Mouse (Mus musculus): ENCODE results near the gene Spin1. TPM values are rescaled to one million over a fixed set of nuclear protein-coding genes. Genes with fewer than 3 reads are reported as not detected.
A peak's percentile ranks its signal among the peaks of the same experiment; 100 is the strongest.

The Spin1 gene
- polyA plus RNA-seq, 1 experiment from 2014 or later: 58.1 TPM

DNA sequence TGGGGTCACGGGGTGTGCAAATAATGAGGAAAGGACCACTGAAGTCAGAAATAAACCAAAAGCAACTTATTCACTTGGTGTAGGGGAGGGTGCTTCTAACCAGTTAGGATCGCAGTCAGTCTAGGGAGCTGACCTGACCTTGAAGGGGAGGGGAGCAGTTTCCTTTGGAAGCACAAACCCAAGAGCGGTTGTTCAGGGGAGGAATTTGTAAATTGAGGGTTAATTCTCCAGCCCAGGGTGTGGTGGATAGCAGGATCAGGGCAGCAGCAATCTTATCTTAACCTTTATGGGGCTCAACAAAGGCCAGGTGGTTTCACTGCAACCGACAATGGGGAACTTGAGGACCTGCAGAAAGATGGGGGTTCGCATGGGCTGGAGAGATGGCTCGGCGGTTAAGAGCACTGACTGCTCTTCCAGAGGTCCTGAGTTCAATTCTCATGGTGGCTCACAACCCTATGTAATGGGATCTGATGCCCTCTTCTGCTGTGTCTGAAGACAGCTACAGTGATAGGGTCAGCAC lies 5.4 kb upstream of the Spin1 start:
- no peak for ATAC-seq (ENCODE audit: insufficient number of reproducible peaks, insufficient read depth, low FRiP score, low read depth)
- Histone ChIP-seq H3K27me3 (ENCODE audit: control insufficient read depth, insufficient read depth, low read length) (no peaks in the 10 kb centered on the region), H3K4me1 (ENCODE audit: control insufficient read depth in 2 of 2, insufficient read depth in 2 of 2, low read length in 2 of 2) (peaks cover 4 to 6% of the 10 kb centered on the region in 2 experiments), H3K36me3 (ENCODE audit: control insufficient read depth, insufficient read depth, low read length) (no peaks in the 10 kb centered on the region), H3K9me3 (ENCODE audit: control insufficient read depth, low read length) (no peaks in the 10 kb centered on the region), H3K4me2 (ENCODE audit: low read length) (no peak overlapping the region), H3K4me3 (ENCODE audit: control insufficient read depth in 1 of 2, insufficient read depth in 1 of 2, low read depth in 1 of 2, low read length in 2 of 2) (no peak overlapping the region), H3K27ac (replicated peaks in 1 of 2; ENCODE audit: control insufficient read depth in 1 of 2, insufficient read depth in 1 of 2, low read depth in 2 of 2, low read length in 2 of 2) (no peak overlapping the region), H3K9ac (ENCODE audit: low read length) (no peak overlapping the region)
- 86% methylated on average over 7 of the region's 7 CpGs for WGBS

DNA sequence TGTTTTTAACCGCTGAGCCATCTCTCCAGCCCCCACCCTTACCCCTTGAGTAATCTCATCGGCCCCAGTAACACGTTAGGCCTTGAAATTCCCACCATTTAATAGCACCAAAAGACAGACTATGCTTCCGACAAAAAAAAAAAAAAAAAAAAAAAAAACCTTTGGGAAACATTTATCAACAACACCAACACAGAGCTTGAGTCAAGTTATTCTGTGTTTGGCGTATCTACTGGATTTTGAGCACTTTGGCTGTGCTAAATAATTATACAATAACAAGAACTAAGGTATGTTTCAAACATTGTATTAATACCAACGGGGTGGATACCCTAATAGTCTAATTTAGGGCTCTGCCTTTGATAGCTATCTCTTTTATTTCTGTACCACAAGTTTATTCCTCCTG lies 4.0 kb upstream of the Spin1 start:
- Histone ChIP-seq H3K27me3 (ENCODE audit: control insufficient read depth, insufficient read depth, low read length) (no peaks in the 10 kb centered on the region), H3K9ac (ENCODE audit: low read length) (no peak overlapping the region), H3K36me3 (ENCODE audit: control insufficient read depth, insufficient read depth, low read length) (no peaks in the 10 kb centered on the region), H3K4me1 (ENCODE audit: control insufficient read depth in 2 of 2, insufficient read depth in 2 of 2, low read length in 2 of 2) (peaks cover 4 to 6% of the 10 kb centered on the region in 2 experiments), H3K4me2 (ENCODE audit: low read length) (no peak overlapping the region), H3K27ac (replicated peaks in 1 of 2; ENCODE audit: control insufficient read depth in 1 of 2, insufficient read depth in 1 of 2, low read depth in 2 of 2, low read length in 2 of 2) (no peak overlapping the region), H3K4me3 (ENCODE audit: control insufficient read depth in 1 of 2, insufficient read depth in 1 of 2, low read depth in 1 of 2, low read length in 2 of 2) (no peak overlapping the region), H3K9me3 (ENCODE audit: control insufficient read depth, low read length) (no peaks in the 10 kb centered on the region)
- 90% methylated on average over 6 of the region's 6 CpGs for WGBS
- no peak for ATAC-seq (ENCODE audit: insufficient number of reproducible peaks, insufficient read depth, low FRiP score, low read depth)

GRCm38 (mm10) chr13:51099560-51100232 lies 984 bp upstream of the Spin1 start:
- 5% methylated on average over 26 of the region's 26 CpGs for WGBS
- peak overlapping the region in 1 of 2 experiments; percentile 91; a peak in 2 of 4 replicates for H3K27ac ChIP-seq (replicated peaks in 1 of 2; ENCODE audit: control insufficient read depth in 1 of 2, insufficient read depth in 1 of 2, low read depth in 2 of 2, low read length in 2 of 2)
- H3K4me3 ChIP-seq (ENCODE audit: control insufficient read depth in 1 of 2, insufficient read depth in 1 of 2, low read depth in 1 of 2, low read length in 2 of 2): peak overlapping the region; percentile 61 to 92
- H3K36me3 ChIP-seq (ENCODE audit: control insufficient read depth, insufficient read depth, low read length): no peaks in the 10 kb centered on the region
- peak overlapping the region; percentile 95 for H3K9ac ChIP-seq (ENCODE audit: low read length)
- peaks cover 12 to 14% of the 10 kb centered on the region in 2 experiments for H3K4me1 ChIP-seq (ENCODE audit: control insufficient read depth in 2 of 2, insufficient read depth in 2 of 2, low read length in 2 of 2)
- H3K27me3 ChIP-seq (ENCODE audit: control insufficient read depth, insufficient read depth, low read length): no peaks in the 10 kb centered on the region
- H3K4me2 ChIP-seq (ENCODE audit: low read length): peak overlapping the region; percentile 98
- H3K9me3 ChIP-seq (ENCODE audit: control insufficient read depth, low read length): peaks cover 3% of the 10 kb centered on the region; the same call in 1 of the 2 replicates
- no peak for ATAC-seq (ENCODE audit: insufficient number of reproducible peaks, insufficient read depth, low FRiP score, low read depth)

DNA sequence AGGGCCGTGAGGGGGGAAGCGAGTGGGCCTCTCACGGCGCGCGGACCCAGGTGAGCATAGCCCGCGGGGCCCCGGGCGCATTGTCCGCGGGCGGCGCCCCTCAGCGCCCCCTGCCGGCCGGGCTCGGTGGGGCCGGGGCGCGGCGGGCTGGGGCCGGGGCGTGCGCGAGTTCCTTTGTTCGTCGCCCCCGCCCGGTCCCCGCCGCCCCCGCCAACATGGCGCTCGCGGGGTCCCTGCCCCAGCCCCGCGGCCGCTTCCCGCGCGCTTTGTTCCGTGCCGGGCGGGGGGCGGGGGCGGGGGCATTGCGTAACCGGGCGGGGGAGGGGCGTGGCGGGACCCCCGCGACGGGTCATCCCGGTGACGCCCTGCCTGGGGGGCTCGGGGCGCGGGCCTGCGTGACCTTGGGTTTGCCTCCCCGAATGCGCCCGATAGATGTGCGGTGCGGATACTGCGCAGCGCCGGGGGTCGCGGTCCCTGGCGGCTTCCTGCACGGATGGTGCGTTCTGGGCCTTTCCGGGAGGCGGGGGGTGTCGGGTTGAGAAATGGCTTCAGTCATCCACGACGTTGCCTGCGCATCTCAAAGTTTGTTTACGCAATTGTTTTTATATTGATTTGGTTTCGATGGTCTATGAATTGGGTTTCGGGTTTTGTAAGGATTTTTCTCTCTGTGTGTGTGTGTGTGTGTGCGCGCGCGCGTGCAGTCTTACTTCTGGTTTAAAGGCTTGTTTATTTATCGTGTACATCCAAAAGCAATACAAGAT lies 516 bp downstream of the Spin1 start:
- WGBS: 1% methylated on average over 59 of the region's 89 CpGs
- no peaks in the 10 kb centered on the region for H3K27me3 ChIP-seq (ENCODE audit: control insufficient read depth, insufficient read depth, low read length)
- H3K9ac ChIP-seq (ENCODE audit: low read length): peak overlapping the region; percentile 95
- peaks cover 3% of the 10 kb centered on the region; the same call in 1 of the 2 replicates for H3K9me3 ChIP-seq (ENCODE audit: control insufficient read depth, low read length)
- H3K4me2 ChIP-seq (ENCODE audit: low read length): peak overlapping the region; percentile 98
- peak overlapping the region; percentile 82 to 91 for H3K27ac ChIP-seq (replicated peaks in 1 of 2; ENCODE audit: control insufficient read depth in 1 of 2, insufficient read depth in 1 of 2, low read depth in 2 of 2, low read length in 2 of 2)
- peak overlapping the region; percentile 92 to 97 for H3K4me3 ChIP-seq (ENCODE audit: control insufficient read depth in 1 of 2, insufficient read depth in 1 of 2, low read depth in 1 of 2, low read length in 2 of 2)
- ATAC-seq (ENCODE audit: insufficient number of reproducible peaks, insufficient read depth, low FRiP score, low read depth): peak; percentile 81
- H3K4me1 ChIP-seq (ENCODE audit: control insufficient read depth in 2 of 2, insufficient read depth in 2 of 2, low read length in 2 of 2): peaks cover 12 to 14% of the 10 kb centered on the region in 2 experiments
- H3K36me3 ChIP-seq (ENCODE audit: control insufficient read depth, insufficient read depth, low read length): no peaks in the 10 kb centered on the region

DNA sequence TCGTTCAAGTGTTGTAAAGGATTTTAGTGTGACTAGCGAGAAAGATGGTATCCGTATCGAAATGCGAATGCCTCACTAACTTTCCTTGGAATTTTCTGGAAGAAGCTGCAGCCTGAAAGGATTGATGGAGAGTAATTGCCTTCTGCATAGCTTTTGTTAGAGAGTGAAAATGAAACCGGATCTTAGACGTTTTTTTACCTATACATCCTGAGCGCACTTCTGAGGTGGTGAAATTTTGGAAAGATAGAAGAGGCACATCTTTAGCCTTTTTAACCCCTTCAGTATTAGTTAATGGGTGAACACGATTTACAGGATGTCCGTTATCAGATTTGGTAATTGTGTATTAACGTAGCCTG lies 1.1 kb downstream of the Spin1 start:
- WGBS: 27% methylated on average over 11 of the region's 11 CpGs
- Histone ChIP-seq H3K9ac (ENCODE audit: low read length) (peak overlapping the region; percentile 95), H3K9me3 (ENCODE audit: control insufficient read depth, low read length) (peaks cover 3% of the 10 kb centered on the region; the same call in 1 of the 2 replicates), H3K27ac (replicated peaks in 1 of 2; ENCODE audit: control insufficient read depth in 1 of 2, insufficient read depth in 1 of 2, low read depth in 2 of 2, low read length in 2 of 2) (peak overlapping the region; percentile 82 to 91), H3K4me1 (ENCODE audit: control insufficient read depth in 2 of 2, insufficient read depth in 2 of 2, low read length in 2 of 2) (peaks cover 12 to 14% of the 10 kb centered on the region in 2 experiments), H3K27me3 (ENCODE audit: control insufficient read depth, insufficient read depth, low read length) (no peaks in the 10 kb centered on the region), H3K4me3 (ENCODE audit: control insufficient read depth in 1 of 2, insufficient read depth in 1 of 2, low read depth in 1 of 2, low read length in 2 of 2) (peak overlapping the region; percentile 92 to 97), H3K36me3 (ENCODE audit: control insufficient read depth, insufficient read depth, low read length) (no peaks in the 10 kb centered on the region), H3K4me2 (ENCODE audit: low read length) (peak overlapping the region; percentile 98)
- no peak for ATAC-seq (ENCODE audit: insufficient number of reproducible peaks, insufficient read depth, low FRiP score, low read depth)

DNA sequence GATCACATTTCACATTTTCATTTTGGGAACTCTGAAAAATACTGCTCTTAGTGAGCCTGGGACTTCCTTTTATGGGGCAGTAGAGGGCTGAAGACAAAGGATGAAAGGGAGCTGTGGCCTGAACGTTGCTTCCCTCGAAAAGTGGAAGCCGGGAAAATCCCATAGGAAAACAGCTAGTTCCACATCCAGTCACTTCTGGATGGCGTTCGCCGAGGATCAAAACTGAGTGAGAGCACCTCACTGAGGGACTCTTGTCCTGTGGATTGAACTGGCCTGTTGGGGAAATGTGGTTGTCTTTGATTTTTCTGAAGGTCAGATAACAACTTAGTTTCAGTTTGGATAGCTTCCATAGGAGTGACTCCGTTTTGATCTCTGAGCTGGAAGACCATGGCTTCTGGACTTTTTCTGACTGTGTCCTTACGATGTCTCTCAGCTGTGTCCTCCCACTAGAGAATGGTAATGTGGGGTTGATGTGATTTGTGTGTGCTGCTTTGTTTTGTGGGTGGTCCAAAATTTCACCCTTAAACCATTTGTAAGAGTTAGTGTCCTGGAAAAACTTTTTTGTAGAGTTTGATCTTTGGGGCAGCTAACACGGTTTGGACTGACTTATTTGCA lies 2.5 kb downstream of the Spin1 start:
- H3K4me2 ChIP-seq (ENCODE audit: low read length): peak overlapping the region; percentile 98
- H3K36me3 ChIP-seq (ENCODE audit: control insufficient read depth, insufficient read depth, low read length): no peaks in the 10 kb centered on the region
- ATAC-seq (ENCODE audit: insufficient number of reproducible peaks, insufficient read depth, low FRiP score, low read depth): no peak
- peak overlapping the region in 1 of 2 experiments; percentile 54; a peak in 3 of 4 replicates for H3K27ac ChIP-seq (replicated peaks in 1 of 2; ENCODE audit: control insufficient read depth in 1 of 2, insufficient read depth in 1 of 2, low read depth in 2 of 2, low read length in 2 of 2)
- no peaks in the 10 kb centered on the region for H3K27me3 ChIP-seq (ENCODE audit: control insufficient read depth, insufficient read depth, low read length)
- 0 out of 2 replicates have a peak overlapping the region, but pooled peaks have one; percentile 1 for H3K9ac ChIP-seq (ENCODE audit: low read length)
- 70% methylated on average over 9 of the region's 9 CpGs for WGBS
- H3K4me1 ChIP-seq (ENCODE audit: control insufficient read depth in 2 of 2, insufficient read depth in 2 of 2, low read length in 2 of 2): peaks cover 12 to 14% of the 10 kb centered on the region in 2 experiments
- H3K9me3 ChIP-seq (ENCODE audit: control insufficient read depth, low read length): peaks cover 4% of the 10 kb centered on the region; the same call in 1 of the 2 replicates
- H3K4me3 ChIP-seq (ENCODE audit: control insufficient read depth in 1 of 2, insufficient read depth in 1 of 2, low read depth in 1 of 2, low read length in 2 of 2): no peak overlapping the region

DNA sequence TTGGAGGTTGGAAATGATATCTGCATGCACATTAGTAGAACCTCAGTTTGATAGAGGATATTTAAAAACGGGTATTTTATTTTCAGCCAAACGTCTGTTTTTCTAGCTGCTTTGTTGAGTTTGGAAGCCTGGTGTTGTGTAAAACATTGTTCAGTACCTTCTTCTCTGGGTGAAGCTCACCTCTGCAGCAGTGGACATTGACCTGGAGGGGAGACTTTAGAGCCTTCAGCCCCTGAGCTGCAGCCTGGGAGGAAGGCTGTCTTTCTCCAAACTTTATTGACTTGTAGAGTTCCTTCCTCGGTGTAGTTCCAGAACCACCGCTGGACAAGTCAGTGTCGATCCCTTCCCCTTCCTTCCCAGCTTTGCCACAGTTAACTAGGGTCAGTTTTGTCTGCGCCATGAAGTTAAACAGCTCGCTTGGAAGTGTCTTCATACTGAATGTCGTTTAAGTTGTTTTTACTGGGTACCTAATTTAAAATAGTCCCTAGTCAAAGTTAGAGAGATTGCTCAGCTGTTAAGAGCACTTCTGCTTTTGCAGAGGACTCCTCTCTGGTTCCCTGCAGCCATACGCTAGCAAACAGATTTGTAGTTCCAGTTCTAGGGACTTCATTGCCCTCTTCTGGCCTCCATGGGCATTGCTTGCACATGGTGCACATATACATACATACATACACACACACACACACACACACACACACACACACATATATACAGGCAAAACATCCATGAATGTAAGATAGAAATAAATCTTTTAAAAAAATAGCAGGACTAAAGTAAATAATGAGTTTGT lies 3.4 kb downstream of the Spin1 start:
- Histone ChIP-seq H3K9ac (ENCODE audit: low read length) (no peak overlapping the region), H3K4me2 (ENCODE audit: low read length) (no peak overlapping the region), H3K27ac (replicated peaks in 1 of 2; ENCODE audit: control insufficient read depth in 1 of 2, insufficient read depth in 1 of 2, low read depth in 2 of 2, low read length in 2 of 2) (no peak overlapping the region), H3K4me1 (ENCODE audit: control insufficient read depth in 2 of 2, insufficient read depth in 2 of 2, low read length in 2 of 2) (peaks cover 12 to 13% of the 10 kb centered on the region in 2 experiments), H3K9me3 (ENCODE audit: control insufficient read depth, low read length) (peaks cover 10% of the 10 kb centered on the region; the same call in 1 of the 2 replicates), H3K4me3 (ENCODE audit: control insufficient read depth in 1 of 2, insufficient read depth in 1 of 2, low read depth in 1 of 2, low read length in 2 of 2) (no peak overlapping the region), H3K36me3 (ENCODE audit: control insufficient read depth, insufficient read depth, low read length) (no peaks in the 10 kb centered on the region), H3K27me3 (ENCODE audit: control insufficient read depth, insufficient read depth, low read length) (no peaks in the 10 kb centered on the region)
- 97% methylated on average over 9 of the region's 9 CpGs for WGBS
- ATAC-seq (ENCODE audit: insufficient number of reproducible peaks, insufficient read depth, low FRiP score, low read depth): no peak

Measured in heart, embryonic 14.5 days (tissue).